Mouse (Mus musculus) liver, adult 2 months (tissue): Measurements from ENCODE around the gene Bmpr1a. TPM values are rescaled to one million over a fixed set of nuclear protein-coding genes. Genes with fewer than 3 reads are reported as not detected.

Experiments
- DNase-seq: peaks from one replicate; pipeline ENCODE4 v3.0.0-alpha.2; 2011; ENCODE audit warnings: low read depth, low spot score; ENCODE audit errors: extremely low read depth
- H3K27ac ChIP-seq: fragments of 200-500 bp; replicated peaks from 2 replicates; pipeline ENCODE4 v1.5.1; 2012; ENCODE audit warnings: low read depth, mild to moderate bottlenecking, control low read depth, inconsistent platforms, low read length; ENCODE audit not compliant: insufficient read depth
- H3K27me3 ChIP-seq: fragments of 200-500 bp; 2 replicates; pipeline ENCODE4 v1.6.1; 2012; ENCODE audit warnings: mild to moderate bottlenecking, moderate library complexity, low read length, inconsistent platforms; ENCODE audit not compliant: control insufficient read depth, insufficient read depth
- H3K36me3 ChIP-seq: fragments of 200-500 bp; 2 replicates; pipeline ENCODE4 v1.6.1; 2012; ENCODE audit warnings: low read length, inconsistent platforms; ENCODE audit not compliant: control insufficient read depth, insufficient read depth
- H3K4me1 ChIP-seq: fragments of 200-500 bp; 2 replicates; pipeline ENCODE4 v1.6.1; 2011; ENCODE audit warnings: low read length; ENCODE audit not compliant: control insufficient read depth, insufficient read depth
- H3K4me3 ChIP-seq: fragments of 200-500 bp; 2 replicates; pipeline ENCODE4 v1.5.1; 2011; ENCODE audit warnings: low read depth, mild to moderate bottlenecking, control low read depth, low read length, moderate library complexity; ENCODE audit not compliant: insufficient read depth
- H3K79me2 ChIP-seq: fragments of 200-500 bp; 2 replicates; pipeline ENCODE4 v1.6.1; 2012; ENCODE audit warnings: inconsistent platforms, mild to moderate bottlenecking, low read length, moderate library complexity; ENCODE audit not compliant: control insufficient read depth, insufficient read depth
- H3K9ac ChIP-seq: fragments of 200-500 bp; 2 replicates; pipeline ENCODE4 v1.6.1; 2012; ENCODE audit warnings: low read depth, mild to moderate bottlenecking, control low read depth, inconsistent platforms, low read length
- CTCF ChIP-seq: fragments of 200-500 bp; IDR thresholded peaks from 2 replicates; pipeline ENCODE4 v1.5.1; 2011; ENCODE audit warnings: low read depth, low read length, control low read depth
- POLR2A ChIP-seq: fragments of 200-500 bp; IDR thresholded peaks from 2 replicates; pipeline ENCODE4 v1.6.1; 2011; ENCODE audit warnings: low read length, control low read depth; ENCODE audit not compliant: insufficient read depth; ENCODE audit errors: extremely low read depth
- WGBS: fragments of 180-500 bp; shearing (Covaris S2); methylation state at CpG from one replicate; pipeline ENCODE4 v1.1.7; 2018; 5-methylcytosine and 5-hydroxymethylcytosine counted together
- polyA plus RNA-seq: library from polyadenylated mRNA; depleted of rRNA; stranded (reverse); fragments of >200 nt; gene quantifications from 2 replicates; pipeline ENCODE4 v1.2.3, GENCODE M21; 2012
- total RNA-seq: library from RNA; depleted of rRNA; stranded (reverse); fragments of >200 nt; gene quantifications from 2 replicates; pipeline ENCODE4 v1.2.3, GENCODE M21; 2014

Gene Bmpr1a
- total and polyA plus RNA-seq, 2 experiments: 4.5 to 20.4 TPM

DNA sequence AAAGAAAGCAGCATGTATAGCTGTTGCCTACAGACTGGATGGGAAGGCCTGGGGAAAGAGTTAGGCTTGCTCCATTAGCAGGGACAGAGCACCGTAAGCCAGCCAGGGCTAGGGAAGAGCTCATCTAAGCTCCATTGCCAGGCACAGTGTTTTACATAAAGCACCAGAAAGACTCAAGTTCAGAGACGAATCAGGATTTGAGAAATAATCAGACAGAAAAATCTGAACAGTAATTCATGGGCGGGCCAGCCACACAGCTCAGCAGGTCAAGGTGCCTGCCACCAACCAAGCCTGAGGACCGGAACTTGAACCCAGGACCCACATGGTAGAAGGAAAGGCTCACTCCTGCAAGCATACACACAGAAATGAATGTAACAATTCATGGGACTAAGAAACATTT lies 3.5 kb downstream of the Bmpr1a start:
- H3K27me3 ChIP-seq: no peaks in the 10 kb centered on the region
- H3K27ac ChIP-seq: no peak overlapping the region
- peaks cover 20% of the 10 kb centered on the region for H3K4me1 ChIP-seq
- TF ChIP-seq POLR2A (no peak), CTCF (no peak)
- no peak overlapping the region for H3K4me3 ChIP-seq
- DNase-seq: no peak
- H3K36me3 ChIP-seq: no peaks in the 10 kb centered on the region
- H3K9ac ChIP-seq: no peak overlapping the region
- H3K79me2 ChIP-seq: peaks cover 30% of the 10 kb centered on the region; the same call in 1 of the 2 replicates
- 50% methylated on average over 4 of the region's 4 CpGs for WGBS

DNA sequence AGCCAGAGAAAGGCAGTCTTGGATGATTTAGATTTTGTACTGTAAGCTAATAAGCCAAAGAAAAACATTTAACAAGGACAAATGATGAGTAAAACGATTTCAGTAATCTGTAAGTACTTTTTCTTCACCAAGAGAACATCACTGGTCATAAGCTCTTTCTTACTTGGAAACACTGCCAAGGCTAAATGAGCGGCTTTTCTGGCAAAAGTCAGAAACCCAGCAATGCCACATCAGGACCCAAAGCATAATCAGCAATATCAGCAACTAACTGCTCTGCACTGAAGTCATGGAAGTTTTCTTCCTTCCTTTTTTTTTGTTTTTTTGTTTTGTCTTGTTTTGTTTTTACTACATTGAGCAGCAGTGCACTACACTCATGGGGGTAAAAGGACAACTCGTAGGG lies 5.8 kb downstream of the Bmpr1a start:
- no peak overlapping the region for H3K4me3 ChIP-seq
- WGBS: 30% methylated on average over 3 of the region's 3 CpGs
- no peaks in the 10 kb centered on the region for H3K27me3 ChIP-seq
- no peak for DNase-seq
- no peak for TF ChIP-seq POLR2A
- H3K36me3 ChIP-seq: no peaks in the 10 kb centered on the region
- H3K27ac ChIP-seq: no peak overlapping the region
- H3K79me2 ChIP-seq: peaks cover 41% of the 10 kb centered on the region
- H3K4me1 ChIP-seq: peaks cover 23% of the 10 kb centered on the region
- no peak overlapping the region for H3K9ac ChIP-seq

- Histone ChIP-seq H3K36me3 (no peaks in the 10 kb centered on the region), H3K4me3 (no peak overlapping the region), H3K79me2 (peaks cover 35% of the 10 kb centered on the region), H3K4me1 (peaks cover 26% of the 10 kb centered on the region), H3K27ac (no peak overlapping the region), H3K27me3 (no peaks in the 10 kb centered on the region), H3K9ac (no peak overlapping the region)
- 54% methylated on average over 3 of the region's 3 CpGs for WGBS
- no peak for DNase-seq
- TF ChIP-seq POLR2A: no peak
- no peak for TF ChIP-seq CTCF
These were observed 9.5 kb downstream of the Bmpr1a start for GRCm38 (mm10) chr14:34493682-34494081.

GRCm38 (mm10) chr14:34492688-34493087 lies 10.5 kb downstream of the Bmpr1a start:
- Histone ChIP-seq H3K4me1 (peaks cover 34% of the 10 kb centered on the region), H3K79me2 (peaks cover 33% of the 10 kb centered on the region), H3K4me3 (no peak overlapping the region), H3K9ac (no peak overlapping the region), H3K27ac (no peak overlapping the region), H3K36me3 (no peaks in the 10 kb centered on the region), H3K27me3 (no peaks in the 10 kb centered on the region)
- no peak for TF ChIP-seq POLR2A
- TF ChIP-seq CTCF: no peak
- 80% methylated on average over 2 of the region's 2 CpGs for WGBS
- DNase-seq: no peak

DNA sequence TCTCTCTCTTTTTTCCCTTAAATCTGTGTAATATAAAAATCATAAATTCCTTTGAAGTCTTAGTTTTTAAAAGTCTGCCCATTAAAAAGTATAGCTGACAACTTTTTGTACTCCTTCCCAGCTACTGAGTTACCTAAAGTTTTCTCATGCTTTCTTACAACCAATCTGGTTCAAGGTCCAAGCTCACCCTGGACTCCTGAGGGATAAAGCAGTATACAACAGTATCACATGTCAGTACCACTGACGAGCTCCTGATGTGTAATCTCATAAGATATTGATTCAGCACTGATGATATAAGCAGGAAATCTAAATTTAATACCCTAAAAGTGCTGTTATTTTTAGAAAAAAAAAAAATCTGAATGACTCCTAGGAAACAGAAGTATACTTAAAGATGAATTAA lies 12.2 kb downstream of the Bmpr1a start:
- H3K79me2 ChIP-seq: peaks cover 28% of the 10 kb centered on the region
- no peak overlapping the region for H3K27ac ChIP-seq
- H3K4me3 ChIP-seq: no peak overlapping the region
- H3K27me3 ChIP-seq: no peaks in the 10 kb centered on the region
- peaks cover 34% of the 10 kb centered on the region for H3K4me1 ChIP-seq
- no peak overlapping the region for H3K9ac ChIP-seq
- TF ChIP-seq CTCF: no peak
- no peak for TF ChIP-seq POLR2A
- H3K36me3 ChIP-seq: no peaks in the 10 kb centered on the region
- WGBS: 11% methylated on average over 1 of the region's 1 CpGs
- DNase-seq: no peak

DNA sequence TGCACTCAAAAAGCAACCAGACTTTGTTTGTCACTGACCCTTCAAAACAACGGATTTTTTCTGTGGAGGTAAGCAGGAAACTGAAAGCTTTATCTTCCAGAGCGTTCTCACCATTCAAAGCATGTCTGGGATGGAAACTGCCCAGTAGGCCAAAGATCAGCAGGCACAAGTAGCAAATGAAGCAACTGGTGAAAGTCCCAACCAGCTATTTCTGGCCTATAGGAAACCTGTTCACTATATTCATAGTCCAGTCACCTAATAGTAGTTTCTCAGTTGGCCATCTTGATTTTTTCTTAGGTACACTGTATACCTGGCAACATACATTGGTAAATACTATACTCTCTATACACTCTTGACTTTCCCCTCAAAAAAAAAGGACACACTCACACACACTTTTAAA lies 13.2 kb downstream of the Bmpr1a start:
- Histone ChIP-seq H3K9ac (no peak overlapping the region), H3K79me2 (peaks cover 30% of the 10 kb centered on the region), H3K36me3 (no peaks in the 10 kb centered on the region), H3K27me3 (no peaks in the 10 kb centered on the region), H3K27ac (peak overlapping the region; percentile 92), H3K4me3 (no peak overlapping the region), H3K4me1 (peaks cover 35% of the 10 kb centered on the region)
- no peak for TF ChIP-seq CTCF
- TF ChIP-seq POLR2A: no peak
- WGBS: 6% methylated on average over 2 of the region's 2 CpGs
- peak; percentile 95 for DNase-seq
